Mouse (Mus musculus): ENCODE data around the gene Dclk2.

- TF ChIP-seq CTCF (IDR thresholded peaks at IDR 0.05; ENCODE audit: insufficient read depth, low read length) (no peak), POLR2A (IDR thresholded peaks at IDR 0.05; ENCODE audit: borderline replicate concordance, extremely low read depth, low read depth, low read length) (no peak)
These were observed 38.4 kb upstream of the Dclk2 start for GRCm38 (mm10) chr3:86959088-86959487.
